31 mouse cellular contexts compared by ENCODE assay signal in the genomic region with DNA sequence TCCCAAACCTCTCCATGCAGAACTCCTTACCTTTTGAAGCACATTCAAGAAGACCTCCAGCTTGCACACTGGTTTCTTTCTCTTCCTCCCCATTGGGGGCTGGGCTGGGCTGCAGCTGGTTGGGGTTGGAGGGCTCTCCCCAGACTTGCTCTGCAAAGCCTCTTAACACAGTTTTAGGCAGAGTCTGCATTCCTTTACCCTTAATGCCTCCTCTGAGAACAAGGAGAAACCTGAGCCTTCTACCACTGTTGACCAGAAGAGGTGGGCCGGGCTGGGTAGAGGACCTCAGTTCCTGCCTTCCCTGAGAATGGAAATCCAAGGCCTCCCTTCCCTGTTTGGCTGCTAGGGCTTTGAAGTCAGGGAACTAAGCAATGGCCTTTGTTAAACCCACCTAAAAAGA. TPM values are rescaled to one million over a fixed set of nuclear protein-coding genes. Genes with fewer than 3 reads are reported as not detected.
DNase-seq lines count a peak whose midpoint lies in the region; ATAC-seq and TF ChIP-seq lines count a peak whose summit lies in the region.
"Had no signal": no experiment of that assay in that cellular context is flagged by ENCODE, and none has a peak within 500 bp of the region (broad histone marks: within the 10 kb centered on the region; RNA-seq: fewer than 3 reads in every experiment).

No protein-coding gene starts in this region.

- H3K9me3 ChIP-seq in forebrain, embryonic 10.5 days, result no peaks in the 10 kb centered on the region
- no peaks in the 10 kb centered on the region for H3K9me3 ChIP-seq in forebrain, embryonic 15.5 days
- H3K9me3 ChIP-seq in lung, postnatal 0 days (ENCODE audit: low read length), result no peaks in the 10 kb centered on the region
- H3K9me3 ChIP-seq in limb, embryonic 14.5 days (ENCODE audit: control insufficient read depth, low read length), result no peaks in the 10 kb centered on the region
- H3K9me3 ChIP-seq: G1E; heart, embryonic 13.5 days; hindbrain, embryonic 10.5 days; hindbrain, embryonic 15.5 days; midbrain, embryonic 12.5 days; neural tube, embryonic 13.5 days had no signal

- peaks cover 19% of the 10 kb centered on the region for H3K4me1 ChIP-seq in forebrain, embryonic 10.5 days
- H3K4me1 ChIP-seq in forebrain, embryonic 15.5 days, result no peaks in the 10 kb centered on the region
- H3K4me1 ChIP-seq in lung, postnatal 0 days (ENCODE audit: insufficient read depth, low read depth, low read length), result no peaks in the 10 kb centered on the region; the same call in 1 of the 2 replicates
- peaks cover 30% of the 10 kb centered on the region for H3K4me1 ChIP-seq in limb, embryonic 14.5 days (ENCODE audit: control insufficient read depth, insufficient read depth, low read length)
- H3K4me1 ChIP-seq: hindbrain, embryonic 15.5 days; midbrain, embryonic 12.5 days had no signal

- intact Hi-C loops in heart, postnatal 14 days (cut with DNase I), result no loop called here

- H3K27me3 ChIP-seq in forebrain, embryonic 10.5 days (ENCODE audit: poor library complexity, severe bottlenecking), result no peaks in the 10 kb centered on the region
- H3K27me3 ChIP-seq in forebrain, embryonic 15.5 days, result no peaks in the 10 kb centered on the region
- H3K27me3 ChIP-seq in lung, postnatal 0 days (replicated peaks; ENCODE audit: insufficient read depth, low read length), result no peaks in the 10 kb centered on the region
- no peaks in the 10 kb centered on the region for H3K27me3 ChIP-seq in limb, embryonic 14.5 days (ENCODE audit: control insufficient read depth, insufficient read depth, low read length)
- H3K27me3 ChIP-seq: hindbrain, embryonic 15.5 days; neural tube, embryonic 13.5 days; Patski had no signal

- WGBS in forebrain, embryonic 10.5 days, result 9% methylated on average over 1 of the region's 1 CpGs
- WGBS in forebrain, embryonic 15.5 days, result 21% methylated on average over 1 of the region's 1 CpGs
- 38% methylated on average over 1 of the region's 1 CpGs for WGBS in lung, postnatal 0 days
- WGBS in limb, embryonic 14.5 days, result 0% methylated on average over 1 of the region's 1 CpGs

- no peaks in the 10 kb centered on the region for H3K36me3 ChIP-seq in forebrain, embryonic 10.5 days (replicated peaks)
- no peaks in the 10 kb centered on the region for H3K36me3 ChIP-seq in forebrain, embryonic 15.5 days
- no peaks in the 10 kb centered on the region for H3K36me3 ChIP-seq in lung, postnatal 0 days (ENCODE audit: insufficient read depth, low read length)
- no peaks in the 10 kb centered on the region for H3K36me3 ChIP-seq in limb, embryonic 14.5 days (ENCODE audit: control insufficient read depth, insufficient read depth, low read length)
- H3K36me3 ChIP-seq: G1E; heart, embryonic 13.5 days; hindbrain, embryonic 10.5 days; hindbrain, embryonic 15.5 days; midbrain, embryonic 12.5 days; neural tube, embryonic 13.5 days had no signal

- TF ChIP-seq EP300 in lung, postnatal 0 days (IDR thresholded peaks at IDR 0.05), result no peak

- no peak overlapping the region for H3K4me2 ChIP-seq in forebrain, embryonic 15.5 days (replicated peaks)
- no peak overlapping the region for H3K4me2 ChIP-seq in lung, postnatal 0 days (replicated peaks; ENCODE audit: low read depth, low read length)
- no peak overlapping the region for H3K4me2 ChIP-seq in limb, embryonic 14.5 days (replicated peaks; ENCODE audit: low read depth, low read length, severe bottlenecking)
- H3K4me2 ChIP-seq: heart, embryonic 13.5 days; hindbrain, embryonic 15.5 days; midbrain, embryonic 12.5 days; neural tube, embryonic 13.5 days had no signal

- H3K4me3 ChIP-seq in forebrain, embryonic 10.5 days, result no peak overlapping the region
- no peak overlapping the region for H3K4me3 ChIP-seq in forebrain, embryonic 15.5 days
- no peak overlapping the region for H3K4me3 ChIP-seq in lung, postnatal 0 days (ENCODE audit: low read depth, low read length)
- no peak overlapping the region for H3K4me3 ChIP-seq in limb, embryonic 14.5 days (replicated peaks; ENCODE audit: low read length)
- H3K4me3 ChIP-seq: heart, embryonic 13.5 days; hindbrain, embryonic 10.5 days; hindbrain, embryonic 15.5 days; midbrain, embryonic 12.5 days; neural tube, embryonic 13.5 days had no signal

- TF ChIP-seq CTCF in lung, postnatal 0 days (IDR thresholded peaks at IDR 0.05), result no peak

- no peak for ATAC-seq in forebrain, embryonic 15.5 days (replicated peaks)
- peak; percentile 73 for ATAC-seq in lung, postnatal 0 days
- ATAC-seq in limb, embryonic 14.5 days (ENCODE audit: low FRiP score, low read depth), result peak; percentile 79
- ATAC-seq: forebrain, postnatal 0 days; inflammation-experienced regulatory T-cells, adult 6 months; Patski had no signal

- TF ChIP-seq POLR2A in limb, embryonic 14.5 days (IDR thresholded peaks at IDR 0.05; ENCODE audit: borderline replicate concordance, extremely low read depth, insufficient read depth, insufficient read length), result no peak

- no peak for DNase-seq in forebrain, embryonic 10.5 days (ENCODE audit: extremely low spot score, low spot score)
- DNase-seq in lung, postnatal 0 days (ENCODE audit: low spot score), result peak; percentile 53
- DNase-seq in lung, postnatal 4 days, result no peak
- DNase-seq in forelimb bud, embryonic 11.5 days (ENCODE audit: low read depth, low spot score), result peak; percentile 48
- peak; percentile 29 for DNase-seq in limb, embryonic 14.5 days (ENCODE audit: low spot score)
- no peak for DNase-seq in heart, postnatal 14 days
- no peak for DNase-seq in adrenal gland, adult 2 months
- DNase-seq: cerebellum, adult 8-10 months; cerebellum, postnatal 25 days; forebrain, postnatal 0 days; gastrocnemius, postnatal 10 days; heart, postnatal 10 days; kidney, adult 18-20 months; kidney, postnatal 4 days; layer of hippocampus, postnatal 36 days; liver; lung, postnatal 10 days; right cerebral cortex, postnatal 4 days; thymus, adult 2 months; thymus, postnatal 36 days had no signal

- H3K27ac ChIP-seq in forebrain, embryonic 10.5 days, result peak overlapping the region; percentile 64
- H3K27ac ChIP-seq in forebrain, embryonic 15.5 days (replicated peaks), result no peak overlapping the region
- H3K27ac ChIP-seq in lung, postnatal 0 days (ENCODE audit: low read length), result no peak overlapping the region
- peak overlapping the region; percentile 63 for H3K27ac ChIP-seq in limb, embryonic 14.5 days (replicated peaks; ENCODE audit: low read depth, low read length)
- H3K27ac ChIP-seq: heart, embryonic 13.5 days; hindbrain, embryonic 10.5 days; hindbrain, embryonic 15.5 days; kidney, postnatal 0 days; liver, embryonic 14.5 days; midbrain, embryonic 12.5 days; neural tube, embryonic 13.5 days had no signal

- H3K9ac ChIP-seq in forebrain, embryonic 15.5 days (replicated peaks), result no peak overlapping the region
- H3K9ac ChIP-seq in lung, postnatal 0 days (replicated peaks; ENCODE audit: low read depth), result no peak overlapping the region
- no peak overlapping the region for H3K9ac ChIP-seq in limb, embryonic 14.5 days (ENCODE audit: low read depth, low read length, severe bottlenecking)
- H3K9ac ChIP-seq: forebrain, postnatal 0 days; heart, embryonic 13.5 days; hindbrain, embryonic 15.5 days; liver, embryonic 14.5 days; midbrain, embryonic 12.5 days; neural tube, embryonic 13.5 days had no signal

RNA-seq across cellular contexts. Expression of a gene that starts 9.8 kb away (rescaled TPM):
- polyA plus RNA-seq in forebrain, embryonic 10.5 days (2016; fragmentation: Nextera tagmentation; extraction: Ambion mirVana), result 120 and 134 TPM in 2 replicates
- polyA plus RNA-seq in forebrain, embryonic 15.5 days (2015; fragmentation: Nextera tagmentation; extraction: Ambion mirVana), result 90.0 and 110 TPM in 2 replicates
- polyA plus RNA-seq in lung, postnatal 0 days (2015; fragmentation: Nextera tagmentation; extraction: Ambion mirVana), result 57.8 and 69.4 TPM in 2 replicates
- 77.2 and 81.1 TPM in 2 replicates for polyA plus RNA-seq in limb, embryonic 14.5 days (2012; rRNA removed)
- polyA plus RNA-seq in limb, embryonic 14.5 days (2014; fragmentation: Nextera tagmentation; extraction: Ambion mirVana), result 123 and 138 TPM in 2 replicates
- total RNA-seq in heart, postnatal 14 days (2021), result 1 to 10 TPM; 7.9 to 9.1 TPM
- 10 to 100 TPM in 1 of 2 experiments, 1 to 10 TPM in 1; 7.6 to 20.6 TPM for total RNA-seq in adrenal gland, adult 2 months (2021)
- 17.2 and 23.7 TPM in 2 replicates for polyA plus RNA-seq in adrenal gland, adult 2 months (2012; rRNA removed)

Comparison
In these comparisons a context has a peak if more than half of its experiments do, and no peak if none do; other contexts are left out.
1. DNase-seq: peak in lung, postnatal 0 days (single experiment), forelimb bud, embryonic 11.5 days (single experiment) and limb, embryonic 14.5 days (single experiment); none in forebrain, embryonic 10.5 days (single experiment), lung, postnatal 4 days (0 of 2), heart, postnatal 14 days (0 of 2) and adrenal gland, adult 2 months (single experiment).
2. H3K27ac ChIP-seq: peak in forebrain, embryonic 10.5 days (single experiment) and limb, embryonic 14.5 days (single experiment); none in forebrain, embryonic 15.5 days (single experiment) and lung, postnatal 0 days (single experiment).